Mouse (Mus musculus) small intestine, adult 10 weeks (tissue): ENCODE data around the gene Mcl1. TPM values are rescaled to one million over a fixed set of nuclear protein-coding genes. Genes with fewer than 3 reads are reported as not detected.

ENCODE experiments used
- polyA plus RNA-seq: library from polyadenylated mRNA; stranded (reverse); fragments of 350-450 nt; fragmentation: Illumina TruSeq; extraction: RNeasy Lipid Tissue Mini Kit (QIAGEN cat#74804); gene quantifications from one replicate; pipeline ENCODE4 v1.2.3, GENCODE M21; 2014; ENCODE audit warnings: low replicate concordance

The Mcl1 gene
- 400 TPM for polyA plus RNA-seq

GRCm38 (mm10) chr3:95658236-95658867, at the start of gene Mcl1:
Mcl1 (plus strand) TSS chr3:95658788.

GRCm38 (mm10) chr3:95624628-95625503, 33.7 kb upstream of the Mcl1 start, which contains the start of gene Ensa:
Ensa (plus strand) TSS chr3:95624993.

GRCm38 (mm10) chr3:95687524-95688421, 29.2 kb downstream of the Mcl1 start, which contains the start of gene Adamtsl4:
Adamtsl4 (minus strand) TSS chr3:95687917.

Other genes with a start within 250 kb of the Mcl1 start
- gene Arnt, start 224.4 kb upstream of the Mcl1 start, polyA plus RNA-seq, result 38.0 TPM
- gene Ctsk, start 159.5 kb upstream of the Mcl1 start, polyA plus RNA-seq, result 0.93 TPM
- 519 TPM for gene Ctss, start 132.0 kb upstream of the Mcl1 start, polyA plus RNA-seq
- 0.82 TPM for gene Hormad1, start 99.1 kb upstream of the Mcl1 start, polyA plus RNA-seq
- 195 TPM for gene Golph3l, start 69.9 kb upstream of the Mcl1 start, polyA plus RNA-seq
- gene Ensa, start 33.8 kb upstream of the Mcl1 start, polyA plus RNA-seq, result 78.5 TPM
- 0.37 TPM for gene Adamtsl4, start 29.1 kb downstream of the Mcl1 start, polyA plus RNA-seq
- 1.4 TPM for gene Ecm1, start 80.8 kb downstream of the Mcl1 start, polyA plus RNA-seq
- 8.5 TPM for gene Tars2, start 101.4 kb downstream of the Mcl1 start, polyA plus RNA-seq
- 36.2 TPM for gene Rprd2, start 160.1 kb downstream of the Mcl1 start, polyA plus RNA-seq
- 28.4 TPM for gene Prpf3, start 197.1 kb downstream of the Mcl1 start, polyA plus RNA-seq
- 2.5 TPM for gene Mrps21, start 212.7 kb downstream of the Mcl1 start, polyA plus RNA-seq
- not detected for gene Ciart, start 223.5 kb downstream of the Mcl1 start, polyA plus RNA-seq
- 26.2 TPM for gene BC028528, start 233.2 kb downstream of the Mcl1 start, polyA plus RNA-seq
- 31.0 TPM for gene Aph1a, start 235.2 kb downstream of the Mcl1 start, polyA plus RNA-seq
- 1.6 TPM for gene Car14, start 245.9 kb downstream of the Mcl1 start, polyA plus RNA-seq